ENCODE assay signal across 30 mouse cellular contexts in the genomic region with DNA sequence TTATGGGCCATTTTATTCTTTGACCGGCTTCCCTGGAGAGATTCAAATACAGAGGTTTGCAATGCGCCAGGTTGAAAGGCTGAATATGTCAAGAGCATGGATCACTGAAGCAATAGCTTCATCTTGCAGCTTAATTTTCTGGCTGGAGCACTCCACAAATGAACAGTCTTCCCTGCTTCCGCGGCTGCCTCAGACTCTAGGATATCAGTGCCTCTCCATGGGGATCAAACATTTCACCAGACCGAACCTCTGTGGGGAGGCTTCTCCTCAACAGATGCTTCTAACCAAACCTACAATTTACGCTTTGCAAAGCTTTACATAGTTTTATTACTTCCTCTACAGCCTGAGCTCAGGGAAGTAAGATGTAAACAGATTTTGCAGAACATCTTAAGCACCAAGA.
A peak's percentile ranks its signal among the peaks of the same experiment; 100 is the strongest.
DNase-seq lines count a peak whose midpoint lies in the region; ATAC-seq and TF ChIP-seq lines count a peak whose summit lies in the region.
"Had no signal": no experiment of that assay in that cellular context is flagged by ENCODE, and none has a peak within 500 bp of the region (broad histone marks: within the 10 kb centered on the region; RNA-seq: fewer than 3 reads in every experiment).

No protein-coding gene starts in this region.

- no peaks in the 10 kb centered on the region for H3K36me3 ChIP-seq in hindbrain, postnatal 0 days (ENCODE audit: insufficient read depth, low read length)
- H3K36me3 ChIP-seq in hindbrain, embryonic 14.5 days (replicated peaks; ENCODE audit: control insufficient read depth, insufficient read depth): no peaks in the 10 kb centered on the region
- no peaks in the 10 kb centered on the region for H3K36me3 ChIP-seq in midbrain, embryonic 14.5 days (ENCODE audit: control insufficient read depth, insufficient read depth, low read length)
- no peaks in the 10 kb centered on the region for H3K36me3 ChIP-seq in midbrain, embryonic 10.5 days
- H3K36me3 ChIP-seq: G1E; heart, embryonic 12.5 days; hindbrain, embryonic 13.5 days; limb, embryonic 12.5 days; lung, embryonic 15.5 days; neural tube, embryonic 13.5 days; stomach, embryonic 15.5 days had no signal

- no peaks in the 10 kb centered on the region for H3K4me1 ChIP-seq in hindbrain, postnatal 0 days (ENCODE audit: insufficient read depth, low read length)
- H3K4me1 ChIP-seq in hindbrain, embryonic 14.5 days (replicated peaks; ENCODE audit: control insufficient read depth, insufficient read depth, low read length): no peaks in the 10 kb centered on the region
- no peaks in the 10 kb centered on the region for H3K4me1 ChIP-seq in midbrain, embryonic 14.5 days (ENCODE audit: control insufficient read depth, insufficient read depth, low read length)
- no peaks in the 10 kb centered on the region for H3K4me1 ChIP-seq in midbrain, embryonic 10.5 days
- H3K4me1 ChIP-seq: heart, embryonic 12.5 days; hindbrain, embryonic 13.5 days; limb, embryonic 12.5 days; lung, embryonic 15.5 days; neural tube, embryonic 13.5 days; stomach, embryonic 15.5 days had no signal

- no peak for TF ChIP-seq POLR2A in brain, embryonic 14.5 days (IDR thresholded peaks at IDR 0.05; ENCODE audit: borderline replicate concordance, extremely low read depth, insufficient read depth, insufficient read length, poor library complexity, severe bottlenecking)

- 43% methylated on average over 6 of the region's 6 CpGs for WGBS in hindbrain, postnatal 0 days
- 58% methylated on average over 6 of the region's 6 CpGs for WGBS in hindbrain, embryonic 14.5 days
- 48% methylated on average over 6 of the region's 6 CpGs for WGBS in midbrain, embryonic 14.5 days
- WGBS in midbrain, embryonic 10.5 days: 67% methylated on average over 6 of the region's 6 CpGs

- peak; percentile 2 to 21 for DNase-seq in cerebellum, postnatal 14 days
- no peak for DNase-seq in cerebellum, adult 11 months
- peak; percentile 15 for DNase-seq in hindbrain, postnatal 0 days (ENCODE audit: low spot score)
- no peak for DNase-seq in hindbrain, embryonic 14.5 days (ENCODE audit: low spot score)
- peak; percentile 28 for DNase-seq in midbrain, embryonic 14.5 days
- no peak for DNase-seq in midbrain, embryonic 10.5 days (ENCODE audit: low spot score)
- DNase-seq in brain, embryonic 14.5 days (ENCODE audit: low read depth): peak; percentile 37
- DNase-seq in spleen, adult 12 weeks (ENCODE audit: low spot score): no peak
- DNase-seq: adrenal gland, adult 8-10 months; cerebellum, adult 2 months; cerebellum, postnatal 36 days; gastrocnemius, adult 2 months; gastrocnemius, postnatal 36 days; heart, adult 2 months; heart, postnatal 4 days; kidney, adult 9 months; kidney, postnatal 10 days; layer of hippocampus, postnatal 36 days; retina, postnatal 1 day; right cerebral cortex, postnatal 14 days had no signal

- no peaks in the 10 kb centered on the region for H3K9me3 ChIP-seq in hindbrain, postnatal 0 days (ENCODE audit: low read length)
- H3K9me3 ChIP-seq in hindbrain, embryonic 14.5 days (ENCODE audit: control insufficient read depth, low read length): no peaks in the 10 kb centered on the region
- no peaks in the 10 kb centered on the region for H3K9me3 ChIP-seq in midbrain, embryonic 14.5 days (ENCODE audit: control insufficient read depth, low read length)
- H3K9me3 ChIP-seq in midbrain, embryonic 10.5 days (replicated peaks): no peaks in the 10 kb centered on the region
- H3K9me3 ChIP-seq: G1E; heart, embryonic 12.5 days; hindbrain, embryonic 13.5 days; limb, embryonic 12.5 days; lung, embryonic 15.5 days; neural tube, embryonic 13.5 days; stomach, embryonic 15.5 days had no signal

- no peaks in the 10 kb centered on the region for H3K27me3 ChIP-seq in hindbrain, postnatal 0 days (ENCODE audit: insufficient read depth, low read length)
- H3K27me3 ChIP-seq in hindbrain, embryonic 14.5 days (ENCODE audit: control insufficient read depth, insufficient read depth, low read length): no peaks in the 10 kb centered on the region
- H3K27me3 ChIP-seq in midbrain, embryonic 14.5 days (ENCODE audit: control insufficient read depth, insufficient read depth, low read length): no peaks in the 10 kb centered on the region
- H3K27me3 ChIP-seq in midbrain, embryonic 10.5 days (ENCODE audit: low read depth, poor library complexity, severe bottlenecking): no peaks in the 10 kb centered on the region
- H3K27me3 ChIP-seq: heart, embryonic 12.5 days; hindbrain, embryonic 13.5 days; limb, embryonic 12.5 days; lung, embryonic 15.5 days; neural tube, embryonic 13.5 days; stomach, embryonic 15.5 days had no signal

- H3K4me2 ChIP-seq in hindbrain, postnatal 0 days (ENCODE audit: low read depth, low read length): no peak overlapping the region
- H3K4me2 ChIP-seq in hindbrain, embryonic 14.5 days (replicated peaks): no peak overlapping the region
- H3K4me2 ChIP-seq in midbrain, embryonic 14.5 days (ENCODE audit: low read length): no peak overlapping the region
- H3K4me2 ChIP-seq: heart, embryonic 12.5 days; hindbrain, embryonic 13.5 days; limb, embryonic 12.5 days; liver, embryonic 11.5 days; lung, embryonic 15.5 days; neural tube, embryonic 13.5 days; stomach, embryonic 15.5 days had no signal

- H3K4me3 ChIP-seq in hindbrain, postnatal 0 days (ENCODE audit: low read length): no peak overlapping the region
- H3K4me3 ChIP-seq in hindbrain, embryonic 14.5 days (replicated peaks; ENCODE audit: low read length): no peak overlapping the region
- H3K4me3 ChIP-seq in midbrain, embryonic 14.5 days (replicated peaks; ENCODE audit: low read depth, low read length): no peak overlapping the region
- no peak overlapping the region for H3K4me3 ChIP-seq in midbrain, embryonic 10.5 days
- H3K4me3 ChIP-seq: gastrocnemius, adult 2 months; heart, adult 2 months; heart, embryonic 12.5 days; hindbrain, embryonic 13.5 days; limb, embryonic 12.5 days; lung, embryonic 15.5 days; neural tube, embryonic 13.5 days; stomach, embryonic 15.5 days had no signal

- no peak for TF ChIP-seq CTCF in hindbrain, postnatal 0 days (IDR thresholded peaks at IDR 0.05; ENCODE audit: low read depth)
- no peak for TF ChIP-seq CTCF in brain, embryonic 14.5 days (IDR thresholded peaks at IDR 0.05; ENCODE audit: borderline replicate concordance, extremely low read depth, insufficient read depth, insufficient read length)

- H3K27ac ChIP-seq in hindbrain, postnatal 0 days: no peak overlapping the region
- H3K27ac ChIP-seq in hindbrain, embryonic 14.5 days: no peak overlapping the region
- H3K27ac ChIP-seq in midbrain, embryonic 14.5 days (replicated peaks; ENCODE audit: low read depth, low read length): no peak overlapping the region
- no peak overlapping the region for H3K27ac ChIP-seq in midbrain, embryonic 10.5 days (replicated peaks)
- H3K27ac ChIP-seq: gastrocnemius, adult 2 months; heart, adult 2 months; hindbrain, embryonic 13.5 days; limb, embryonic 12.5 days; lung, embryonic 15.5 days; neural tube, embryonic 13.5 days; stomach, embryonic 15.5 days had no signal

- no peak overlapping the region for H3K9ac ChIP-seq in hindbrain, postnatal 0 days (replicated peaks; ENCODE audit: low read length)
- H3K9ac ChIP-seq in hindbrain, embryonic 14.5 days: no peak overlapping the region
- H3K9ac ChIP-seq in midbrain, embryonic 14.5 days (replicated peaks; ENCODE audit: low read length): no peak overlapping the region
- H3K9ac ChIP-seq: heart, embryonic 12.5 days; hindbrain, embryonic 13.5 days; limb, embryonic 12.5 days; lung, embryonic 15.5 days; neural tube, embryonic 13.5 days; stomach, embryonic 15.5 days had no signal

- no peak for ATAC-seq in hindbrain, postnatal 0 days
- ATAC-seq in hindbrain, embryonic 14.5 days (ENCODE audit: low FRiP score): no peak
- no peak; the same call in 1 of the 2 replicates for ATAC-seq in midbrain, embryonic 14.5 days (ENCODE audit: low FRiP score, low TSS enrichment)
- ATAC-seq: forebrain, embryonic 16.5 days; inflammation-experienced regulatory T-cells, adult 6 months had no signal

Comparison
In these comparisons a context has a peak if more than half of its experiments do, and no peak if none do; other contexts are left out.
1. DNase-seq: peak in cerebellum, postnatal 14 days (2 of 2), hindbrain, postnatal 0 days (single experiment), midbrain, embryonic 14.5 days (single experiment) and brain, embryonic 14.5 days (single experiment); none in cerebellum, adult 11 months (single experiment), hindbrain, embryonic 14.5 days (single experiment), midbrain, embryonic 10.5 days (single experiment) and spleen, adult 12 weeks (single experiment).